Mouse (Mus musculus) midbrain, embryonic 14.5 days (tissue): ENCODE data around the gene Zfp865. TPM values are rescaled to one million over a fixed set of nuclear protein-coding genes. Genes with fewer than 3 reads are reported as not detected.

Experiments
- polyA plus RNA-seq: library from polyadenylated mRNA; unstranded; fragments of >200 nt; fragmentation: Nextera tagmentation; extraction: Ambion mirVana; gene quantifications from 2 replicates; pipeline ENCODE4 v1.2.1, GENCODE M21; 2014

Zfp865 gene
- polyA plus RNA-seq, 1 experiment from 2014 or later = 6.8 TPM

Other genes starting within 250 kb of the Zfp865 start
- gene Fam71e2, start 249.1 kb upstream of the Zfp865 start, polyA plus RNA-seq = not detected in 2 replicates
- 0.17 and 0.43 TPM in 2 replicates for gene Il11, start 237.5 kb upstream of the Zfp865 start, polyA plus RNA-seq
- not detected in 2 replicates for gene Tmem190, start 237.4 kb upstream of the Zfp865 start, polyA plus RNA-seq
- gene Tmem238, start 230.7 kb upstream of the Zfp865 start, polyA plus RNA-seq = 2.7 and 3.5 TPM in 2 replicates
- 149 and 188 TPM in 2 replicates for gene Rpl28, start 227.5 kb upstream of the Zfp865 start, polyA plus RNA-seq
- gene Ube2s, start 207.8 kb upstream of the Zfp865 start, polyA plus RNA-seq = 290 and 338 TPM in 2 replicates
- 14.0 and 19.4 TPM in 2 replicates for gene Shisa7, start 175.7 kb upstream of the Zfp865 start, polyA plus RNA-seq
- gene Isoc2b, start 150.1 kb upstream of the Zfp865 start, polyA plus RNA-seq = 3.5 and 6.6 TPM in 2 replicates
- gene Isoc2a, start 143.2 kb upstream of the Zfp865 start, polyA plus RNA-seq = 0.43 and 0.54 TPM in 2 replicates
- 0.55 TPM in 1 of 2 replicates, not detected in the other for gene Gm36210, start 113.9 kb upstream of the Zfp865 start, polyA plus RNA-seq
- gene Zfp628, start 105.2 kb upstream of the Zfp865 start, polyA plus RNA-seq = 4.6 and 5.1 TPM in 2 replicates
- gene Nat14, start 98.3 kb upstream of the Zfp865 start, polyA plus RNA-seq = 24.0 and 28.9 TPM in 2 replicates
- 0.12 and 0.84 TPM in 2 replicates for gene Ssc5d, start 94.6 kb upstream of the Zfp865 start, polyA plus RNA-seq
- not detected in 2 replicates for gene Sbk2, start 56.0 kb upstream of the Zfp865 start, polyA plus RNA-seq
- 0.59 and 0.89 TPM in 2 replicates for gene Sbk3, start 49.2 kb upstream of the Zfp865 start, polyA plus RNA-seq
- 69.3 and 76.5 TPM in 2 replicates for gene Zfp579, start 24.2 kb upstream of the Zfp865 start, polyA plus RNA-seq
- gene Zfp524, start 6.0 kb upstream of the Zfp865 start, polyA plus RNA-seq = 8.4 and 9.4 TPM in 2 replicates
- 36.2 and 38.0 TPM in 2 replicates for gene Fiz1, start 5.7 kb upstream of the Zfp865 start, polyA plus RNA-seq
- gene Gm44973, start 4.9 kb upstream of the Zfp865 start, polyA plus RNA-seq = 1.3 TPM in 1 of 2 replicates, not detected in the other
- gene Ccdc106, start 177 bp downstream of the Zfp865 start, polyA plus RNA-seq = 47.0 and 63.6 TPM in 2 replicates
- gene 4632433K11Rik, start 13.7 kb downstream of the Zfp865 start, polyA plus RNA-seq = not detected in 2 replicates
- 9.1 and 10.8 TPM in 2 replicates for gene Zfp784, start 18.1 kb downstream of the Zfp865 start, polyA plus RNA-seq
- 104 and 105 TPM in 2 replicates for gene Zfp580, start 31.2 kb downstream of the Zfp865 start, polyA plus RNA-seq
- 111 and 115 TPM in 2 replicates for gene U2af2, start 41.8 kb downstream of the Zfp865 start, polyA plus RNA-seq
- gene Epn1, start 59.9 kb downstream of the Zfp865 start, polyA plus RNA-seq = 104 and 119 TPM in 2 replicates
- gene Rfpl4, start 96.6 kb downstream of the Zfp865 start, polyA plus RNA-seq = not detected in 2 replicates
- 0.36 and 0.41 TPM in 2 replicates for gene Rasl2-9, start 105.6 kb downstream of the Zfp865 start, polyA plus RNA-seq
- gene Vmn1r55, start 129.3 kb downstream of the Zfp865 start, polyA plus RNA-seq = 0.01 TPM in 1 of 2 replicates, not detected in the other
- not detected in 2 replicates for gene Vmn1r56, start 176.4 kb downstream of the Zfp865 start, polyA plus RNA-seq
- gene Vmn1r57, start 198.1 kb downstream of the Zfp865 start, polyA plus RNA-seq = not detected in 2 replicates